In genomic region chrX:142390909-142391265, GRCm38 (mm10) we compare ENCODE assay signal across 8 mouse cellular contexts. TPM values are rescaled to one million over a fixed set of nuclear protein-coding genes. Genes with fewer than 3 reads are reported as not detected.
DNase-seq lines count a peak whose midpoint lies in the region; ATAC-seq and TF ChIP-seq lines count a peak whose summit lies in the region.

No protein-coding gene starts in this region.

- no peaks in the 10 kb centered on the region; the same call in 1 of the 2 replicates for H3K4me1 ChIP-seq in intestine, embryonic 14.5 days (replicated peaks; ENCODE audit: control insufficient read depth, insufficient read depth, low read length)

- H3K27ac ChIP-seq in layer of hippocampus, adult 2 months: peak overlapping the region; percentile 95
- peak overlapping the region; percentile 48; the same call in 1 of the 2 replicates for H3K27ac ChIP-seq in intestine, embryonic 14.5 days (ENCODE audit: low read depth)

- H3ac ChIP-seq in myocyte (ENCODE audit: control insufficient read depth, insufficient read length): peak overlapping the region; percentile 71

- peak; percentile 13; the same call in 1 of the 2 replicates for ATAC-seq in common myeloid progenitor, adult 5-6 weeks (replicated peaks; ENCODE audit: low read depth, poor library complexity, severe bottlenecking)
- ATAC-seq in intestine, embryonic 14.5 days (replicated peaks; ENCODE audit: low FRiP score, low TSS enrichment, low read depth): no peak; the same call in 1 of the 2 replicates

- no peak for TF ChIP-seq CTCF in layer of hippocampus, adult 2 months (conservative IDR thresholded peaks at IDR 0.05)

- H3K9ac ChIP-seq in intestine, embryonic 14.5 days (ENCODE audit: low read length): peak overlapping the region; percentile 43

- DNase-seq in layer of hippocampus, adult 2 months (ENCODE audit: low spot score in 2 of 2): no peak
- DNase-seq in layer of hippocampus, postnatal 36 days: no peak
- DNase-seq in intestine, embryonic 14.5 days (ENCODE audit: low spot score): no peak
- no peak for DNase-seq in adrenal gland, postnatal 36 days
- no peak for DNase-seq in adrenal gland, postnatal 14 days
- no peak for DNase-seq in kidney, adult 11 months

- no peak for TF ChIP-seq POLR2A in myocyte (IDR thresholded peaks at IDR 0.05; ENCODE audit: insufficient read length, low read depth)

- H3K4me2 ChIP-seq in intestine, embryonic 14.5 days (ENCODE audit: low read length): peak overlapping the region; percentile 45
- peak overlapping the region; percentile 82 for H3K4me2 ChIP-seq in myocyte (ENCODE audit: low read depth)

- H3K27me3 ChIP-seq in intestine, embryonic 14.5 days (replicated peaks; ENCODE audit: control insufficient read depth, insufficient read depth, low read length): 0 out of 2 replicates have a peak, but pooled peaks cover 2% of the 10 kb centered on the region
- H3K27me3 ChIP-seq in myocyte (ENCODE audit: control insufficient read depth, insufficient read depth, insufficient read length): no peaks in the 10 kb centered on the region

- no peaks in the 10 kb centered on the region for H3K36me3 ChIP-seq in intestine, embryonic 14.5 days (ENCODE audit: control insufficient read depth, insufficient read depth, low read length)
- peaks cover 8% of the 10 kb centered on the region for H3K36me3 ChIP-seq in myocyte (ENCODE audit: control insufficient read depth, insufficient read depth)

- whole genome bisulfite sequencing in intestine, embryonic 14.5 days: 33% methylated on average over 7 of the region's 7 CpGs

- peaks cover 42% of the 10 kb centered on the region for H3K79me2 ChIP-seq in myocyte (ENCODE audit: control insufficient read depth, insufficient read depth)

- H3K4me3 ChIP-seq in layer of hippocampus, adult 2 months: peak overlapping the region; percentile 72
- H3K4me3 ChIP-seq in intestine, embryonic 14.5 days (ENCODE audit: low read depth, low read length): peak overlapping the region; percentile 54
- peak overlapping the region; percentile 83 for H3K4me3 ChIP-seq in myocyte

- H3K9me3 ChIP-seq in intestine, embryonic 14.5 days (ENCODE audit: control insufficient read depth, low read length): no peaks in the 10 kb centered on the region

TF ChIP-seq in myocyte, 11 proteins besides CTCF, POLR2A, EP300 and RAD21:
- TF ChIP-seq MYOD1 (IDR thresholded peaks at IDR 0.05; ENCODE audit: control insufficient read depth in 1 of 3, insufficient read length in 2 of 3, low read depth in 2 of 3) (no peak), SRF (IDR thresholded peaks at IDR 0.05; ENCODE audit: control insufficient read depth, insufficient read length, low read depth) (no peak), CEBPB (IDR thresholded peaks at IDR 0.05; ENCODE audit: insufficient read depth, poor library complexity, severe bottlenecking) (no peak), MAX (IDR thresholded peaks at IDR 0.05; ENCODE audit: low read depth) (no peak), USF1 (IDR thresholded peaks at IDR 0.05; ENCODE audit: low read depth) (no peak), TCF3 (IDR thresholded peaks at IDR 0.05; ENCODE audit: insufficient read length, low read depth) (no peak), POLR2AphosphoS2 (IDR thresholded peaks at IDR 0.05; ENCODE audit: insufficient read length, low read depth) (no peak), E2F4 (IDR thresholded peaks at IDR 0.05; ENCODE audit: insufficient read depth) (no peak), REST (IDR thresholded peaks at IDR 0.05; ENCODE audit: insufficient read depth, insufficient read length) (no peak), MYOG (IDR thresholded peaks at IDR 0.05; ENCODE audit: control insufficient read depth in 1 of 3, insufficient read depth in 1 of 3, insufficient read length in 2 of 3, low read depth in 2 of 3) (no peak), TCF12 (IDR thresholded peaks at IDR 0.05; ENCODE audit: insufficient read depth, poor library complexity, severe bottlenecking) (no peak)
TF ChIP-seq in myocyte: peak in this region for 0.

RNA-seq across cellular contexts. Expression of gene Acsl4, which starts 0.6 kb away (rescaled TPM):
- 10 to 100 TPM; 60.3 to 72.2 TPM for total RNA-seq in layer of hippocampus, adult 2 months (2021)
- total RNA-seq in layer of hippocampus, postnatal 36 days (2021): 10 to 100 TPM; 71.5 to 77.1 TPM
- total RNA-seq in common myeloid progenitor, adult 5-6 weeks (2017): 39.2 and 40.4 TPM in 2 replicates
- polyA plus RNA-seq in intestine, embryonic 14.5 days (2014; fragmentation: Nextera tagmentation; extraction: Ambion mirVana): 14.7 and 15.0 TPM in 2 replicates
- polyA plus RNA-seq in myocyte (2012; fragmentation: generic; extraction: Trizol): 30.5 TPM
- 100 to 1,000 TPM; 429 to 515 TPM for total RNA-seq in adrenal gland, postnatal 36 days (2021)
- 192 and 227 TPM in 2 replicates for total RNA-seq in adrenal gland, postnatal 14 days (2021)
